Mouse (Mus musculus) heart, postnatal 4 days (tissue): Measurements from ENCODE around the gene Nup50. TPM values are rescaled to one million over a fixed set of nuclear protein-coding genes. Genes with fewer than 3 reads are reported as not detected.

Experiments
- DNase-seq: peaks from one replicate; pipeline ENCODE4 v3.0.0; 2021
- total RNA-seq, 2 experiments: library from RNA; stranded (reverse); gene quantifications; 2 replicates each; pipeline ENCODE4 v1.2.3; 2021

Nup50 gene
- total RNA-seq, 2 experiments from 2014 or later, result 27.7 to 27.8 TPM

DNA sequence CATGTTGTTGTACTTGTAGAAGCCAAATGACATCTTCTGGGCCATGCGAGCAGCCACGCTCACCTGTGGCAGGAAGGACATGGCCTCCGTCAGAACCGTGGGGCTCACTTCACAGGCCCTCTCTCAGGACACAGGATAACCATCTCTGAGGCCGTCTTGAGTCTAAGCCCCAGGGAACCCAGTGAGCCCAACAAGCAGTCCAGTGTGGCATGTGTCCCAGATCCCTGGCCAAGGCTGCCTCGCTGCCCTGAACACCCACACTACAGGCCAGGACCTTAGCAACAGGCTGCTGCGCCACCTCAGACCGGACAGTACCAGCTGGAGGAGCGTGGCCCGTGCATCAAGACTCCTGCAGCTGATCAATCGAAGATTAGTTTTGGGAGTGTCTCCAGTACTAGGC lies 30.0 kb downstream of the Nup50 start:
- no peak for DNase-seq

DNA sequence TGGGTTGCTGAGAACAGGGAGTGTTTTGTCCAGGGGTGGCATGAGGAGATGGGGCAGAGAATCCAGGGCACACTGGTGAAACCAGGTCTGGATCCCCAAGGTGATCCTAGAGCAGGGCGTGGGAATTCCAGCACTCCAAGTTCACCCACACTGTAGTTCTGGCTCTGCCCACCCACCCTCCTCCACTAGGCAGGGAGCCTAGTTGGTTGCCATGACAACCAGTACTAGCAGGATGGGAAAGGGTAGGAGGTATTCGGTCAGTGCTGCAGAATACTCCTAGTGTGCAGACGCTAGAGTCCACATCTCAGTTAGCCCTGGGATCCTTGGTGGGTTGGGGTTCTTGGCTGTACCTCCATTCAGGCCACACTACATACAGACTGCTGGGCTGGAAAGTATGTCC lies 34.6 kb downstream of the Nup50 start:
- no peak for DNase-seq

DNA sequence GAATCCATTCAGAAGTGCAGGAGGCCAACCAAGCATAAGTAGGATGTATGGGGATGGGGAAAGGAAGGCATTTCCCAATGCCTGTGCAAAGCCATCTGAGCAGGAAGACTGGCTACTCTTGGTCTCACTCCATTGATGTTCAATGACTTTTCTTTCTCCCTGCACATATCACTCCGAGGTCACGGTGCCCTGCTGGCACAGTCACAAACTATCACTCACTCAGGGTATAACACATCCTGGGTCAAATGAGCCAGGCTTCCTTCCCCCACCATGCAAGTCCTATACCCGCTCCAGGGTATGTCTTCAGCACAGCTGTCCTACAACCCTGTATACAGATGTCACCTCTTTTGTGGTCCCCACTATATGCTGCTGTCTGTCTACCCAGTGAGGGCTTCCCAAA lies 35.1 kb downstream of the Nup50 start:
- no peak for DNase-seq

DNA sequence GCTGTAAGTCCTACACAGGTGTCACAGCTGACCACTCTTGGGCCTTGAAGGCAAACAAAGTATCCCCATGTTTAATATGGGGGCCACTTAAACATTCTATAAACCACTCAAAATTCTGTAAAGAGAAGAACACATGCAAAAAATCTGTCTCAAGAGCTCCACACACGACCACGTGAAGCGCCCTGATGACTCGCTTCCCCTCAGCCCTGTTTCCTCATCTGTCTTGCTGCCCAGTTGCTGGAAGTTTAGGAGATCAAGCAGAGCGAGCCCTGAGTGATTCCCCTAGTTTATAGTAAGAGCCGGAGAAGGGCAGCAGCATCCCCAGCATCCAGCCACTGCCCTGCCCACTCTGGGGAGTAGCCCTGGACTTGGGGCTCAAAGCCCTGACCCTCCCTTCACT lies 36.7 kb downstream of the Nup50 start:
- DNase-seq, result no peak

DNA sequence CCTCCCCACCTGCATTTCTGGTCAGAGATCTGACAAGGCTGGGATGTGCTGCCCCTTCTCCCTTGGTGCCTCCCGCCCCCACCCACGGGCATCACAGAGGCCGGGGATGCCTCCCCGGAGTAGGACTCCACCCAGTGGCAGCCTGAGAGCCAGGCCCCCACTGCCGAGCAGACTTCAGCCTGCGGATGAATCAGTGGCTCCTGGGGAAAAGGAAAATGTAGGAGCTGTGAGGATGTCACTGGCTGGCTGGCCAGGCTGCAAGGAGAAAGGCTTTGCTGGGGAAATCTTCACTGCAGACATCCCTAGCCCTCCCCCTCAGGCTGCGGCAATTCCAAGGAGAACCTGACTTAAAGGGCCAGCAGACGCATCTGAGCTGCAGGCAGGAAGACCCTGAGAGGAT lies 37.5 kb downstream of the Nup50 start:
- peak; percentile 29 for DNase-seq

DNA sequence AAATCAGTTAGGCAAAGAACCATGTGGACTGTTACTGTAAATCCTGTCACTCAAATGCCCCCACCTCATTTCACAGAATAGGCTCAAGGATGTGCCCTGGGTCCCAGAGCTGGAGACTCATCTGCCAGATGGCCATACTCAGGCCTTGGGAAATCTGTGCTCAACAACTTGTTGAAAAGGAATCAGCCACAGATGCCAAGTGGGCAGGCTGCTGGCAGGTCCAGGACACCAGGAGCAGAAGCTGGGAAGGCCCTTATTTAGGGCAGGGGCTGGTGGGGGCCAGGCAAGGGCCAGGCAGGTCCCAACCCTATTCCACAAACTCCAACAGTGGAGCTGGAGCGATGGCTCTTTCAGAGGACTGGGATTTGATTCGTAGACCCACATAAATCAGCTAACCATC lies 39.3 kb downstream of the Nup50 start:
- no peak for DNase-seq

DNA sequence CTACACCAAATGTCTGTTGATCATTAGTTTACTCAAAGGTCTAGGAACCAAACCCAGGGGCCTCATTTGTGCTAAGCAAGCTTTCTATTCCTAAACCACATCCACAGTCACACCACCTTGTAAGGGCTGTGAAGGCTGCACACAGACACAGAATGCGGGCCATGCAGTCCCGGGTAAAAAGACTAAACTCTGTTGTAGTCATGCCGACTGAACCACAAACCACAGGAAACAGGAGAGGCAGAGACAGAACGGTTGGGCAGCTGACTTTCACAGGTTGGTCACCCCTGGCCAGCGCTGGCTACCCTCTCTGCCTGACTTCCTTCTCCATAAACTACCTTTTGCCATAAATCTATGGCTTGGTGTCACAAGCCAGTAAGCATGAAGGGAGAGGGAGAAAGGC lies 41.6 kb downstream of the Nup50 start:
- no peak for DNase-seq

DNA sequence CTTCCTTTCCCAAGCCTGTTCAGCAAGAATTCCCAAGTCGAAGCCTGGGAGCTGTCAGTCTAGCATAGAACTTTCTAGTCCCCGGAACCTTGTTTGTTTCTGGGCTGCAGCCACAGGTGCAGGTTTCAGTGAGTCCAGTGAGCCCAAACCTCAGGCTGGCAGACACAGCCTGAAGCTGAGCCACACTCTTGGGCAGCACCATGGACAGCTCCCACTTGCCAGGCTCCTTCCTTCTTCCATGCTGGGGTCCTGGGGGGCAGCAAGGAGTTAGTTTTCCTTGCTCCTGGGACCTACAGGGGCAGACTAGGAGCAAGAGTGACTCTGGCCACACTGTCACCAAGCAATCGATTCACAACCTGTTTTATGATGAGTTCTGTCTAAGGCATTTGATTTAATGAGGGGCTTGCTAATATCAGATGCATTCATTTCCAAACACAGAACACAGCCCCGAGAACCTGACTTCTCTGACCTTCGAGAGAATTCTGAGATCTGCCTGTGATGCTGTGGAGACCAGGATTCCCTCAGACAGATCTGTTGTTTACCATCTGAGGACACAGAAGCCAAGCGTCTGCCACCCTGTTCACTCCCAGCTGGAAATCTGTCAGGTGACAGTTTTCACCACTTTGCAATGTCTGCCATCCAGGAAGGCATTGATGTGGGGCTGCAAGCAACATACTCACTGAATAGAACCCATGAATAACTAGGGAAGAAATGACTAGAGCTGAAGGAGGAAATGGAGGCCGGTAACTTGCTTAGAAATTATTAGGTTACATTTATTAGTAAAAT lies 42.6 kb downstream of the Nup50 start:
- DNase-seq, result peak; percentile 80

DNA sequence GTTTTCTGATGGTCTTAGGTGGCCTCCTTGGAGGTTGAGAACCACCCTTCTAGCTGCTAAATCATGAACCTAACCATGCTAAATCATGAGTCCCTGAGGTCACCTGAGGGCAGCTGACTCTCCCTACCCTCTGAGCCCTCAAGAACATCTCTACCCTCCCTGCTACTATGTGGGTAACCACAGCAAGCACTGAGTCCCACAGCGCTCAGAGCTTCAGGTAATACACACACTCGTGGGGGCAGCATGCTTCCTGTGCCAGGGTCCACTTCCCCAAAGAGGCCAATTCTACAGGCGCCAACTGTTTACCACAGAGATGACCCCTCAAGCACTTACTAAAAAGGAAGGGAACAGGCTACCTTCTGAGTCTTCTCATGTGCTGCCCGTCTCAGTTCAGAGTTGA lies 45.3 kb downstream of the Nup50 start:
- DNase-seq, result no peak

DNA sequence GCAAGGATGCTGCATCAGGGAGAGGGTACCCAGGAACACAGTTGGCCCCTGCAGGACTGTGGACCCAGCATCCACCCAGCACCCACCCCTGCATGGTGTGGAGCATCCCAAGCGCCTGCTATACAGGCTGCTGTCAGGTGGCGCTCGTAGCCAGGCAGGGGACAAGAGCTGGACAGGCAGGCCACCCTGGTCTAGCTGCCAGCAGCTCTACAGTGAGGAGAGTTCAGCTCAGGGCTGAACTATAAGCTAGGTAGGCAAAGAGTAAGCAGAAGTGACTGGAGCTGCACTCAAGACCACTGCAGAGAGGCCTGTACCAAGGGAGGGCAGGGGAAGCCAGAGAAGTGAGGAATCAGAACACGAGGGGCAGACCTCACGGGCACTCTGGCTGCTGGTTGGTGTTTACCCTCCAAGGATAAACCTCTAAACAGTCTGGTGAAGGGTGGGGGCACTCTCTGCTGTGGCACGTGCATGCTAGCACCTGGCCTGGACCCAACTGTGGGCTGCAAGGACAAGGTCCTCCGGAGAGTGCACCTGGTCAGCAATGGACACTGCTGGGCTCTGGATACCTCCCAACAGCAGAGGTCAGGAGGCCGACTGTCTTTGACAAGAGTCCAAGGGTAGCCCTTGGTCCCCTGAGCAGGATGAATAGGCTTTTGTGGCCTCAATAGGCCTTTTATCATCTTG lies 49.8 kb downstream of the Nup50 start:
- no peak for DNase-seq

DNA sequence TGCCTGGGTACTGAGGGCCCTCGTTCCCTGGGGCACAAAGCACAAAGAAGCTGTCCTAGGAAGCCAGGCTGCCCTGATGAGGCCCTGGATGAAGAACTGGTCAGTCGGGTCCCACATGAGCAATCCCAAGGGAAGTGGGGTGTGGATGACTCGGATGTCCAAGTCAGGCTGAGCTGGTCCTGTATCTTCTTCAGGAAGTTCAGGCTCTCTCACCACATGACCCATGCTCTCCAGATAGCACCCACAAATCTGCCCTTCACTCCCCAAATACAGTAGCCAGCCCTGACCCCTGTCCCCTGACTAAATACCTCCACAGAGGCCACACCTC lies 50.3 kb downstream of the Nup50 start:
- DNase-seq, result no peak

DNA sequence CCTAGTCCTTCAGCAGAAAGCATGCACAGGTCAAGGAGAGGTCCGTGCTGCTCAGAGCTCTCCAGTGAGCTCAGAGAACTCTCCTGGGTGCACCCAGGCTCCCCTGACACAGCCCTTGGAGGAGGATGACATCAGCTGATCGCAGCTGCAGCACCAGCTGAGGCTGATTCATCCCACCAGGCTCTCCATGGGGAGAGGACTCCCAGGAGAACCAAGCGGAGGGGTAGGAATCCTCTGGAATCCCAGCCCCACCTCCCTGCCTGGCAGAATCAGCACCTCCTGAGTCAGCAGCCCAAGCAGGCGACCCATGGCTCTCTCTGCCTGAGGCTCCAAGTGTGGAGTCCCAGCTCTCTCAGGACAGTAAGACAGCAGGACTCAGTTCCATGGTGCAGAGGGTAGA lies 52.5 kb downstream of the Nup50 start:
- peak; percentile 20 for DNase-seq

DNA sequence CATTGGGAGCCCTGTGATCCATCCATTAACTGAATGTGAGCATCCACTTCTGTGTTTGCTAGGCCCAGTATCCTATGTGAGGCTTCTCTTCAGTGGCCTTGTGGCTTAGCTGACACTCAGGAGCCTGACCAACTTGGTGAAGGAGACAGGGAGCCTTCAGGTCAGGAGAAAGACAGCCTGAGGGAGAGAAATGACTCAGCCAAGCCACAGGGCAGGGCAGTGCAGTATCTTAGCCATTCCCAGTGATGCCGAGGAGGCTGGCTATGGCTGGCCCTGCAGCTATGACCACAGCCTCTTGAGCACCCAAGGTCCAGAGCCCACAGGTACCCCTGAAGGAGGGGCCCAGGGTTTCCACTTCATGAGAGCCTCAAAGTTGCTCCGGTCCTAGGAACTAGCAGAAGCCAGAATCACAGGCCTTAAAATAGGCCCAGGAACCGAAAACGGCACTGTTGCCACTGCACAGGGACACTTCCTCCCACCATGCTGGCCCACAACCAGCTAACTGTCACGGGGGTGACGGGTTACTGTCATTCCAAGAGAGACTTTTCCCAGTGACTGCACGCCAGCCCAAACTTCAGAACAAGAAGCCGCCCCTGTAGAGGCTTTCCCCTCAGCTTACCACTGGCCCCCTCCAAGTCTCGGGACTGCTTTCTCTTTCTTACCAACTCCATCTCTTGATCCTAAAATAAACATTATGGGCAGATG lies 58.5 kb downstream of the Nup50 start:
- peak; percentile 17 for DNase-seq

DNA sequence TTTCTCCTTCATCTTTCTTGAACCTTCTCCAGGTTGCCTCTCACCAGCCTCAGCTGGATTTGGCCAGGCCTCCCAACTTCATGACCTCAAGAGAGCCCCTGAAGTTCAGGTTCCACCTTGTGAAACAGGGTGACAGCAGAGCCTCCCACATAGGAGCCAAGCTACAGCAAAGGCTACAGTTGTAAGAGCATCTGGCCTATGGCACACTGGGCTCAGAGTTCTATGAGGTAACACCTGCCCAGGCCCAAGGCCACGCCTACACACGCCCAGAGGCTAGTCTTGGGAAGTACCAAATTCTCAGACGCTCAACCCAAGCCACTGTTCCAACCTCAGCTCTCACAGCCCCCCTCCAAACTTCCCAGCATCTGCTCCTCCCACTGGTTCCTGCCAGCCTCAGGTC lies 59.7 kb downstream of the Nup50 start:
- no peak for DNase-seq

DNA sequence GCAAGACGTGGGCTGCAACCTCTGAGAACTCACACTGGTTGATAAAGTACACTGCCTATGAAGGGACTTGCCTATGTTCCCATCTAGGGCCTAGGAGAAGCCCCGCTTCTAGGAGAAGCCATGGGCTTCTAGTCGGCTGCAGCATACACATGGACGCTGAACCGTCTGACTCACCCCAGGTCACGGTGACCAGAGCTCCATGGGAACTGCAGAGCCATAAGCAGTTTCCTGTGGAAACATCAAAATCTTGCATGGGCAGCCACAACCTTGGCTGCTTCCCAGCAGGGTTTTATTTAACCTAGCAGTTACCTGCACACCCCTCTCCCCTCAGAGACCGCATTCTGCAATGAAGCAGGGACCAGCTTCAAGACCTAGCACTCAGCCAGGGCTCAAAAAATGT lies 60.5 kb downstream of the Nup50 start:
- DNase-seq, result no peak

DNA sequence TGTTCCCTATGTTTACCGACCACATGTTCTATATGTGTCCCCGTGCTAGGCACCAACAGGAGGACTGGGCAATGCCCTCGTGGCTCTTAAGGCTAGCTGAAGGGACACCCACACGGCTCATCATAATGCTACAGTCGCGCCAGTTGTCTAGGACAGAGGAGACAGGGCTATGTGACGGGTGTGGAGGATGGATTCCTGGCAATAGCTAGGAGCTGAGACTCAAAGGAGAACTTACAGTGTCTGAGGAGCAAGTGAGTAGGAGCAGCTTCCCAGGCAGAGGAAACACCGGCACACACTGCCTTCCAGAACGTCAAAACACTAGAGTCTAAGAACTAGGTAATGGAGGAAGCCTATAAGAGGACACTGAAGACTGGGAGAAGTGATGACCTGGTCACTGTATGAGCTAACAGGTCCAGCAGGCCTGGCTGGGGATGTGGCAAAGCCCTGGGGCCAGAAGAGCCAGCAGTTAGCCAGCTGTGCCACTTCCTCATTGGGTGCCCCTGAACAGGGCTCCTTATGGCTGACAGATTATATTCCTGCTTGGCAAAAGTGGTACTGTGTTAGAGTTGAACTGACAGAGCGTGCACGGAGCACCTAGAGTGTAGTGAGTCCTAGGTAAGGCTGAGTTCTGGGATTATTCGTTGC lies 62.4 kb downstream of the Nup50 start:
- DNase-seq, result no peak

DNA sequence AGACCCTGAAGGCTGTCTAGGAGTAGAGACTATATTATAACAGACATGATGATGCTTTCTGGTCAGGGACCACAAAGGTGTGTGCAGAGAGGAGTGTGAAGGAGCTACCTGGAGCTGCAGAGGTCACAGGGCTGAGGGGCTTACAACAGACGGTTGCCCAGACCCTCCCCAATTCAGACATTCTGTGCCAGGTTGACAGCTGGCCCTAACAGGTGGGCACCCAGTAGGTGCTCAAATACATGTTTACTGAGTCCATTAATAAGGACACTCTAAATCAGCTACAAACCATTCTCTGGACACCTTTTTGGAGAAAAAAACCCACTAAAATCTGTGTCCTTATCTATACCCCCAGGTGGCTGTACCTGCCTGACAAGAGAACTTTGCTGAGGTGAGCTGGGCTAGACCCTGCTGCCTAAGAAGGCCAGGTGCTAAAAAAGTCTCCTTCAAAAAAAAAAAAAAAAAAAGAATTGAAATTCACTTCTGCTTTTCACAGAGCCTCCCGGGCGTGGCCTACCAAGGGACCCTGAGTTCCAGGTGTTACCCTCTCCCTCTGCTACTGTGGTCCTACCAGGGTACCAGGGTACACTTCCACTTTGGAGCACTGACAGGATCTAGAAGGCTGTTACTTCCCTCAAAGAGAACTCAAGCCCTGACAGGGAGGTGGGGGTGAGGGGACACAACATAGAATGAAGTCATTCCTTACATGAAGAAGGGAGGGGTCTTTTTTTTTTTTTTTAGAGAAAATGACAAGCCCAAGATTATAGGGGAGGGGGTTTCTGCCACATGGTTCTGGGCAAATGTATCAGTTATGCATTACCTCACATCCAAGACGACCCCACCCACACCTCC lies 63.2 kb downstream of the Nup50 start:
- DNase-seq, result no peak

DNA sequence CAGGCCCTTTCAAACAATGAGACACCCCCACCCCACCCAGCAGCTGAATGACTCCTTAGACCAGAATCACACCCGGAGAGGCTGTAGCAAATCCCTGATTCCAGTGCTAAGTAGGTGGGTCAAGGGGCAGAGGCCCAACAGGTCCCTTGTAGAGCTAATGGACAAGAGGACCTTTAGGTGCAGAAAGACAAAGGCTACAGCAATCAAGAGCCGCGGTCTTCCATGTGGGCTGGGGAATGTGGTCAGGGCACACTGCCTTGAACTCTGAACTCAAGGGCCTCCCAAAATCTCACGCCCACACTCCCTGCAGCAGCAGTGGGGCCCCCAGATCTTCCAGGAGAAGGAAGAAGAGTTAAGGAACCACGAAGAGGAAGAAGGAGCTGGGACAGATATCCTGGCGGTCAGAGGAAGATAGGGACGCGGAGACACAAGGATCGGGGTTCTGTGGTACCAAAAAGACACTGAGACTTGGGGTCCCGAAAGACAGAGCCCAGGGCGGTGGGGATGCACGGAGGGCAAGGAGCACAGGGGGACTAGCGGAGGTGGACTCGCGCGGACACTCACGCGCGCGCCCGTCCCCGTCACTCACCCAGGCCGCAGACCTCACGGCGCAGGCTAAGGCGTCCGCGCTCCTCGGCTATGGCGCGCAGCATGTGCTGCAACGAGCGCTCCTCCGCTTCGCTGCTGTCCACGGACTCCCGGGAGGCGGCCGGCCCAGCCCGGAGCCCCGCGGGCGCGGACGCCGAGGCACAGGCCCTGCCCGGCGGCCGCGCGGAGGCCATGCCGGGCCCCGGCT lies 64.0 kb downstream of the Nup50 start:
- DNase-seq, result peak; percentile 54

DNA sequence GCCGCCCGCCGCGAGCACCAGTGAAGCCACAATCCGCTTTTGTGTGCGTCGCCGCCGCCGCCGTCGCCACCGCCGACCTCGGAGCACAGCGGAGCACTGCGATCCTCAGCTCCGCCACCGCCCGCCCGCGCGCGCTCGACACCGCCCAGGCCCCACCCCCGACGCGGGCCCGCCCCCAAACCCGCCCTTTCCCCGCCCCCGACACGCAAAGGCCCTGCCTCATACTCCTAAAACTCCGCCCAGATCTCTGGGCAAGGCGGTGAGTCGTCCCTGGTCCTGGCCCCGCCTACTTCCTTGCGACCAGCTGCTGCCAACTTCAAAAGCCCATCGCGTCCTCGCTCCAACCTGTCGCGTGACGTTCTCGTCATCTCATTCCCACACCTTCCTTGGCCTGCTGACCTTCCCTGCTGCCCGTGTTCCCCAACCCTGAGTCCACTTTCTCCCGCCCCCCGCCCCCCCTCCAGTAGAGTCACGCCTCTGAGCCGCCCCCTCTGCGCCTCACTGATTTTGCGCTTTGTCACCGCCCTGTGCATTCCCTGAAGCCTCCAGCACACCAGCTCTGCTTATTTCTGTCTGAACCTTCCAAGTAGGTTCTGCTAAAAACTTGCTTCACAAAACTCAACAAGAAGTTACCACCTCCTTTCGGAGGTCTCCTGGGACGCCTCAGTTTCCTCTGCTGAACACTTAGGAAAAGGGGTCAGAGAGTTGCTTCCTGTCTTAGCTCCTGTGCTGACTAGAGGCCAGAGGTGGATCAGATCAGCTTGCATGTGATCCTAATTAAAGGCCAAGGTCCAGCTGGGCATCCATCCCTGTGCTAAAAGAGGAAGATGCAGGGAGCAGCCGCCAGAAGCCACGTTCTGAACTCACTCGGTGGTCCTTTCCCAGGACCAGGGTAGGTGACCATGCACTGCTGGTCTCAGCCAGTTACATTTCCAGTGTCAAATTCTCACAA lies 64.9 kb downstream of the Nup50 start, which contains the start of gene 5031439G07Rik:
Gene 5031439G07Rik, minus strand, starts transcription at position 678 of the 952 bp plus-strand sequence.
- DNase-seq, result peak; percentile 91

DNA sequence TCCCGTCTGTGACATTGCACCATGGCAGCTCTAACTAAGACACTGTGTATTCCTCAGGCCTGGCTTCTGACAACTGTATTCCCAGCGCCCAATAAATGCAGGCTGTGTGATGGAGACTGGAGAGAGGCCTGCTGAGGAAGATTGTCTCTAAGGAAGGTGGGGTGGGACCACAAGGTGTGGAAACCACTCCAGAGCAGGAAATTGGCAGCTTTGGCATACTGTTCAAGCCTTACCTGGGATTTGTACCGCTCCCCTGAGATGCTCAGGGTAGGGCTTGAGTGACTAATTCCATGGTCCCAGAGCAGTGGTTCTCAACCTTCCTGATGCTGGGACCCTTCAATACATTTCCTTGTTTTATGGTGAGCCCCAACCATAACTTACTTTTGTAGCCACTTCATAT lies 65.9 kb downstream of the Nup50 start:
- no peak for DNase-seq
